Mouse (Mus musculus) embryonic facial prominence, embryonic 10.5 days (tissue): Measurements from ENCODE around the gene Ap1g1. TPM values are rescaled to one million over a fixed set of nuclear protein-coding genes. Genes with fewer than 3 reads are reported as not detected.
"Not testable (repeated sequence)": the region's sequence is repeated elsewhere in the genome, so short reads cannot be mapped to it uniquely, and the experiment has no call there.

ENCODE experiments used
- DNase-seq: peaks from one replicate; pipeline ENCODE4 v3.0.0-alpha.2; 2017; ENCODE audit warnings: low spot score
- H3K27ac ChIP-seq: fragments of 300-500 bp; sonication (generic); replicated peaks from 2 replicates; pipeline ENCODE4 v1.5.1; 2016; ENCODE audit warnings: mild to moderate bottlenecking
- H3K27me3 ChIP-seq: fragments of 300-500 bp; sonication (generic); replicated peaks from 2 replicates; pipeline ENCODE4 v1.6.1; 2016; ENCODE audit warnings: low read depth, mild to moderate bottlenecking; ENCODE audit not compliant: poor library complexity, severe bottlenecking
- H3K36me3 ChIP-seq: fragments of 300-500 bp; sonication (generic); replicated peaks from 2 replicates; pipeline ENCODE4 v1.6.1; 2016; ENCODE audit warnings: mild to moderate bottlenecking, moderate library complexity
- H3K4me1 ChIP-seq: fragments of 300-500 bp; sonication (generic); 2 replicates; pipeline ENCODE4 v1.6.1; 2016
- H3K4me3 ChIP-seq: fragments of 300-500 bp; sonication (generic); 2 replicates; pipeline ENCODE4 v1.5.1; 2016; ENCODE audit warnings: mild to moderate bottlenecking, moderate library complexity
- H3K9me3 ChIP-seq: fragments of 300-500 bp; sonication (generic); 2 replicates; pipeline ENCODE4 v1.6.1; 2016; ENCODE audit warnings: mild to moderate bottlenecking
- WGBS: fragments of 180-500 bp; shearing (Covaris S2); methylation state at CpG from one replicate; pipeline ENCODE4 v1.1.7; 2016; 5-methylcytosine and 5-hydroxymethylcytosine counted together
- polyA plus RNA-seq: library from polyadenylated mRNA; unstranded; fragments of >200 nt; fragmentation: Nextera tagmentation; extraction: Ambion mirVana; gene quantifications from 2 replicates; pipeline ENCODE4 v1.2.1, GENCODE M21; 2016

The Ap1g1 gene
- polyA plus RNA-seq, 1 experiment from 2014 or later = 48.4 TPM

GRCm38 (mm10) chr8:109847866-109848265, 69.5 kb downstream of the Ap1g1 start:
- DNase-seq = no peak
- no peaks in the 10 kb centered on the region for H3K4me1 ChIP-seq
- no peak overlapping the region for H3K27ac ChIP-seq
- peaks cover 89% of the 10 kb centered on the region for H3K36me3 ChIP-seq
- no peak overlapping the region for H3K4me3 ChIP-seq
- 89% methylated on average over 2 of the region's 2 CpGs for WGBS
- H3K27me3 ChIP-seq = no peaks in the 10 kb centered on the region
- no peaks in the 10 kb centered on the region for H3K9me3 ChIP-seq

- Histone ChIP-seq H3K4me1 (no peaks in the 10 kb centered on the region), H3K4me3 (no peak overlapping the region), H3K27ac (no peak overlapping the region), H3K9me3 (no peaks in the 10 kb centered on the region), H3K36me3 (peaks cover 84% of the 10 kb centered on the region), H3K27me3 (no peaks in the 10 kb centered on the region)
- 89% methylated on average over 3 of the region's 3 CpGs for WGBS
- DNase-seq = no peak
Measured at GRCm38 (mm10) chr8:109848981-109849380, 70.6 kb downstream of the Ap1g1 start.

GRCm38 (mm10) chr8:109853423-109853822, 75.1 kb downstream of the Ap1g1 start:
- no peaks in the 10 kb centered on the region for H3K27me3 ChIP-seq
- 53% methylated on average over 6 of the region's 6 CpGs for WGBS
- H3K36me3 ChIP-seq = peaks cover 87% of the 10 kb centered on the region
- H3K4me3 ChIP-seq = no peak overlapping the region
- no peaks in the 10 kb centered on the region for H3K4me1 ChIP-seq
- no peak overlapping the region for H3K27ac ChIP-seq
- DNase-seq = peak; percentile 51
- no peaks in the 10 kb centered on the region for H3K9me3 ChIP-seq

- H3K9me3 ChIP-seq = no peaks in the 10 kb centered on the region
- 90% methylated on average over 4 of the region's 4 CpGs for WGBS
- H3K4me1 ChIP-seq = no peaks in the 10 kb centered on the region
- no peaks in the 10 kb centered on the region for H3K27me3 ChIP-seq
- H3K36me3 ChIP-seq = peaks cover 87% of the 10 kb centered on the region
- no peak overlapping the region for H3K4me3 ChIP-seq
- no peak for DNase-seq
- no peak overlapping the region for H3K27ac ChIP-seq
Measured at GRCm38 (mm10) chr8:109854522-109854921, 76.2 kb downstream of the Ap1g1 start.

DNA sequence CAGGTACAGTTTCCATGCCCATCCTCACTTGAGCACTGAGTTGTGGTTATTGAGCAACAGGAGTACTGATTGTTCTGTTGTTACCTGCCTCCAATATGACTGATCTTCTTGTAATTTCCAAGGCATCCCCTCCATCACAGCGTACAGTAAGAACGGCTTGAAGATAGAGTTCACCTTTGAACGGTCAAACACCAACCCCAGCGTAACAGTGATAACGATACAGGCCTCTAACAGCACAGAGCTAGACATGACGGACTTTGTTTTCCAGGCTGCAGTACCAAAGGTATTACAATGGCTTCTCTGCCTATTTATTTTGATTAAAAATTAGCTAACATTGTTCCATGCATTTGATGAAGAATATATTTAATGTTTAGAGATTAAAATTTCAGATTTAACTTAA, 77.1 kb downstream of the Ap1g1 start:
- peaks cover 87% of the 10 kb centered on the region for H3K36me3 ChIP-seq
- DNase-seq = no peak
- no peaks in the 10 kb centered on the region for H3K4me1 ChIP-seq
- H3K27ac ChIP-seq = no peak overlapping the region
- no peak overlapping the region for H3K4me3 ChIP-seq
- 96% methylated on average over 6 of the region's 6 CpGs for WGBS
- H3K27me3 ChIP-seq = no peaks in the 10 kb centered on the region
- no peaks in the 10 kb centered on the region for H3K9me3 ChIP-seq

DNA sequence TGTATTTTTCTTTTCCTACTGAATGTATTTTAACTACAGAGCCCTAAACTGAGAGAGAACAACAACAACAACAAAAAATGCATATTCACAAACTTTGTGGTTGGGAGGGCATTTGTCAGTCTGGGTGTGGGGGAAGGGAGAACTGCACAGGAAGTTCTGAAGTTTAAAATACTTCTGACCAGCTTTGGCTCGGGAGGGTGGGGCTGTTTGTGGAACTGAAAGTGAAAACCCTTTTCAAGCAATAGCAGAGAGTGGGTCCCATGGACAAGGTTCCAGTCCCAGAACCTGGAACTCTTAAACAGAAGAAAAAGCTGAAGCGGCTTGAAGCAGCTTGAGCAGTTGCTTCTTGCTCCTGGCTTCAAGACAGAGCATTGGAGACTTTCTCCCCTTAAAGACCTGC, 85.0 kb downstream of the Ap1g1 start:
- H3K27me3 ChIP-seq = no peaks in the 10 kb centered on the region
- no peaks in the 10 kb centered on the region for H3K9me3 ChIP-seq
- H3K4me1 ChIP-seq = peaks cover 8% of the 10 kb centered on the region
- WGBS = 83% methylated on average over 2 of the region's 2 CpGs
- DNase-seq = no peak
- H3K36me3 ChIP-seq = peaks cover 57% of the 10 kb centered on the region
- no peak overlapping the region for H3K27ac ChIP-seq
- H3K4me3 ChIP-seq = no peak overlapping the region

- DNase-seq = no peak
- Histone ChIP-seq H3K36me3 (peaks cover 43% of the 10 kb centered on the region), H3K9me3 (no peaks in the 10 kb centered on the region), H3K27ac (no peak overlapping the region), H3K4me3 (no peak overlapping the region), H3K27me3 (no peaks in the 10 kb centered on the region), H3K4me1 (peaks cover 14% of the 10 kb centered on the region)
- WGBS = 89% methylated on average over 2 of the region's 2 CpGs
Measured at GRCm38 (mm10) chr8:109864798-109865197, 86.4 kb downstream of the Ap1g1 start.

DNA sequence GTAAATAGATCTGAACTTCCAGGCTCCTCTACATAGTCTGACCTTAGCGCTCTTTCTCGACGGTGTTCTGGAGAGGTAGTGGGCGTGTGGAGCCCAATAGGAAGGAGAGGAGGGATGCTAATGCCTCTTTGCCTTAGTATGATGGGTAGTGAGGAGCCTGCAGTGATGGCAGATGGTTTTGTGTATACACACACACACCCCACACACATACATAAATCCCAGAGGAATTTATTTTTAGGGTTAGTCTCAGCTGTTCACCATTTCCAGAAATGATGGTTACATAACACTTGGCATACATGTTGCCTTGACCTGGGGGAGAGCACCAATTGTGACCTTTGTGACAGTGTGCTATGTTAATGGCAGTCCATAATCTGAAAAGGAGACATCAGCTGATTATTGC, 87.2 kb downstream of the Ap1g1 start:
- Histone ChIP-seq H3K4me1 (peaks cover 14% of the 10 kb centered on the region), H3K9me3 (no peaks in the 10 kb centered on the region), H3K4me3 (no peak overlapping the region), H3K36me3 (peaks cover 39% of the 10 kb centered on the region), H3K27ac (no peak overlapping the region), H3K27me3 (no peaks in the 10 kb centered on the region)
- 92% methylated on average over 4 of the region's 4 CpGs for WGBS
- no peak for DNase-seq

- no peak for DNase-seq
- Histone ChIP-seq H3K36me3 (peaks cover 33% of the 10 kb centered on the region), H3K27me3 (no peaks in the 10 kb centered on the region), H3K4me1 (peaks cover 14% of the 10 kb centered on the region), H3K27ac (no peak overlapping the region), H3K9me3 (no peaks in the 10 kb centered on the region), H3K4me3 (no peak overlapping the region)
- 89% methylated on average over 5 of the region's 5 CpGs for WGBS
Measured at GRCm38 (mm10) chr8:109866690-109867089, 88.3 kb downstream of the Ap1g1 start.

GRCm38 (mm10) chr8:109868003-109868679, 89.8 kb downstream of the Ap1g1 start, which contains the start of gene Phlpp2:
TSS of gene Phlpp2 (plus strand) at chr8:109868542.
- 1% methylated on average over 42 of the region's 42 CpGs for WGBS
- Histone ChIP-seq H3K27me3 (no peaks in the 10 kb centered on the region), H3K4me1 (peaks cover 14% of the 10 kb centered on the region), H3K9me3 (no peaks in the 10 kb centered on the region), H3K27ac (peak within 1 kb of the TSS; percentile 96), H3K36me3 (peaks cover 29% of the 10 kb centered on the region), H3K4me3 (peak within 1 kb of the TSS; percentile 90)
- peak; percentile 97 for DNase-seq

DNA sequence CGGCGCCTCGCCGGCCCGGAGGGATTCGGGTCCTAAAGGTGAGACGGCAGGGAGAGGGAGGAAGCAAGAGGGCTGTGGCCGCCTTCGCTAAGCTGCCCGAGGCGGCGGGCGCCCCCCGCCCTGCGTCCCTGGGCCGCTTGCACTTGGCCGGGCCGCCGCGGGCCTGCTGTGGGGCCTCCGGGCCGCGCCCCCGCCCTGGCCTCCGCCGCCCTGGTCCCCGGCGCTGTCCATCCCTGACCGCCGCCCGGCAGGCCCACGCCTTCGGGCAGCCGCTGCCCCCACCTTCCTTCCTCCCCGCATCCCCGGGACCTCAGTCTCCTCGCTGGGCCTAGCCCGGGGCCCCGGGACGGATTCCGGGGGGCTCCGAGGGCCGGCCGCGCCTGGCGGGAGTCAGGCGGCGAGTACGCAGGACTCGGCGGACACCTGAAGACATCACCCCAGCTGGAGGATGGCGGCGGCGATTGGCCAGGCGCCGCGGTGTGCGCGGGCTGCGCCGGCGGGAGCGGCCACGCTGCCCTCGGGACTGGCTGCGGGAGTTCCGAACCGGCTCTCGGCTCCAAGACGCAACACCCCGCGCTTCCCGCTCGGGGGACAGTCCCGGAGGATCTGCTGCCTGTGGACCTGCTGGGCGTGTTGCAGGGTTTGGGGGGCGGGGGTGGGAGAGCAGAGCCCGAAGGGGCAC, 90.5 kb downstream of the Ap1g1 start:
- under 1% methylated on average over 77 of the region's 78 CpGs for WGBS
- DNase-seq = peak; percentile 81
- Histone ChIP-seq H3K9me3 (no peaks in the 10 kb centered on the region), H3K27ac (peak overlapping the region; percentile 96), H3K36me3 (peaks cover 25% of the 10 kb centered on the region; the same call in 1 of the 2 replicates), H3K4me1 (peaks cover 14% of the 10 kb centered on the region), H3K27me3 (no peaks in the 10 kb centered on the region), H3K4me3 (peak overlapping the region; percentile 90)

- Histone ChIP-seq H3K27ac (no peak overlapping the region), H3K4me3 (no peak overlapping the region), H3K9me3 (no peaks in the 10 kb centered on the region), H3K27me3 (no peaks in the 10 kb centered on the region), H3K36me3 (peaks cover 22% of the 10 kb centered on the region), H3K4me1 (peaks cover 14% of the 10 kb centered on the region)
- 87% methylated on average over 1 of the region's 1 CpGs for WGBS
- DNase-seq = no peak
Measured at GRCm38 (mm10) chr8:109871056-109871455, 92.7 kb downstream of the Ap1g1 start.

DNA sequence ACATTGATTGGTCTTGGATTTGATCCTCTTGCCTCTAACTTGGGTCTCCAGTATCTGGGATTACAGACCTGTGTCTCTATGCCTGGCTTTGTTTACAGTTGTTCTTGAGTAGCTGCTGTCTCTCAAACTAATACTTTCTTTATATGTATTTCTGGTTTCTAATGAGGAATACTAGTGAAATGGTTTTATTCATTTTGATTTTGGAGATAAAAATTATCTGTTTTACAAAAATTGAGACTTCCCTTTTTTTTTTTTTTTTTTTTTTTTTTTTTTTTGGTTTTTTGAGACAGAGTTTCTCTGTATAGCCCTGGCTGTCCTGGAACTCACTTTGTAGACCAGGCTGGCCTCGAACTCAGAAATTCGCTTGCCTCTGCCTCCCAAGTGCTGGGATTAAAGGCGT, 95.4 kb downstream of the Ap1g1 start:
- H3K27me3 ChIP-seq, H3K27ac ChIP-seq, DNase-seq, H3K4me1 ChIP-seq, H3K4me3 ChIP-seq, H3K9me3 ChIP-seq: not testable (repeated sequence)
- 89% methylated on average over 3 of the region's 3 CpGs for WGBS
- H3K36me3 ChIP-seq = peaks cover 49% of the 10 kb centered on the region
